Mouse (Mus musculus) stomach, embryonic 16.5 days (tissue): ENCODE results near the gene Cbfa2t2. TPM values are rescaled to one million over a fixed set of nuclear protein-coding genes. Genes with fewer than 3 reads are reported as not detected.

Experiments
- ATAC-seq: fragments of 200-750 bp; cut with Nextera tagmentation; 2 replicates; pipeline ENCODE4 v1.8.0; 2017; ENCODE audit warnings: moderate number of reproducible peaks, moderate TSS enrichment; ENCODE audit not compliant: insufficient read depth, low FRiP score
- H3K27ac ChIP-seq: fragments of 300-500 bp; sonication (generic); 2 replicates; pipeline ENCODE4 v1.5.1; 2014; ENCODE audit warnings: low read length
- H3K27me3 ChIP-seq: fragments of 300-500 bp; sonication (generic); 2 replicates; pipeline ENCODE4 v1.6.1; 2014; ENCODE audit warnings: low read length, control low read depth, mixed read lengths; ENCODE audit not compliant: control insufficient read depth, insufficient read depth
- H3K36me3 ChIP-seq: fragments of 300-500 bp; sonication (generic); 2 replicates; pipeline ENCODE4 v1.6.1; 2014; ENCODE audit warnings: low read length; ENCODE audit not compliant: control insufficient read depth, insufficient read depth
- H3K4me1 ChIP-seq: fragments of 300-500 bp; sonication (generic); 2 replicates; pipeline ENCODE4 v1.6.1; 2014; ENCODE audit warnings: low read length, control low read depth, mixed read lengths; ENCODE audit not compliant: control insufficient read depth, insufficient read depth
- H3K4me2 ChIP-seq: fragments of 300-500 bp; sonication (generic); 2 replicates; pipeline ENCODE4 v1.6.1; 2014; ENCODE audit warnings: low read depth, low read length, mixed read lengths
- H3K4me3 ChIP-seq: fragments of 300-500 bp; sonication (generic); replicated peaks from 2 replicates; pipeline ENCODE4 v1.5.1; 2014; ENCODE audit warnings: mild to moderate bottlenecking, low read length
- H3K9ac ChIP-seq: fragments of 300-500 bp; sonication (generic); 2 replicates; pipeline ENCODE4 v1.6.1; 2014; ENCODE audit warnings: low read length
- H3K9me3 ChIP-seq: fragments of 300-500 bp; sonication (generic); replicated peaks from 2 replicates; pipeline ENCODE4 v1.6.1; 2016; ENCODE audit warnings: low read length, control low read depth; ENCODE audit not compliant: control insufficient read depth
- WGBS: fragments of 180-500 bp; shearing (Covaris S2); extraction: QIAGEN DNeasy Blood & Tissue Kit; methylation state at CpG from one replicate; pipeline ENCODE4 v1.1.7; 2014; 5-methylcytosine and 5-hydroxymethylcytosine counted together
- polyA plus RNA-seq: library from polyadenylated mRNA; unstranded; fragments of >200 nt; fragmentation: Nextera tagmentation; extraction: Ambion mirVana; gene quantifications from 2 replicates; pipeline ENCODE4 v1.2.1, GENCODE M21; 2015

Cbfa2t2 gene
- polyA plus RNA-seq, 1 experiment from 2014 or later, result 32.8 TPM

- Histone ChIP-seq H3K4me2 (peak overlapping the region; percentile 86), H3K4me3 (peak overlapping the region; percentile 76), H3K4me1 (peaks cover 14% of the 10 kb centered on the region), H3K36me3 (no peaks in the 10 kb centered on the region), H3K27me3 (no peaks in the 10 kb centered on the region; the same call in 1 of the 2 replicates), H3K27ac (no peak overlapping the region), H3K9me3 (no peaks in the 10 kb centered on the region), H3K9ac (peak overlapping the region; percentile 80)
- 27% methylated on average over 11 of the region's 11 CpGs for WGBS
- no peak for ATAC-seq
These were observed 29.1 kb upstream of the Cbfa2t2 start for GRCm38 (mm10) chr2:154407063-154407642.

GRCm38 (mm10) chr2:154407643-154408445, 28.4 kb upstream of the Cbfa2t2 start, which contains the start of gene Snta1:
Snta1 (minus strand) TSS chr2:154408099.
- Histone ChIP-seq H3K9me3 (no peaks in the 10 kb centered on the region), H3K36me3 (no peaks in the 10 kb centered on the region), H3K4me2 (peak within 1 kb of the TSS; percentile 86), H3K4me3 (peak within 1 kb of the TSS; percentile 76), H3K4me1 (peaks cover 14% of the 10 kb centered on the region), H3K27me3 (no peaks in the 10 kb centered on the region; the same call in 1 of the 2 replicates), H3K27ac (no peak within 1 kb of the TSS), H3K9ac (peak within 1 kb of the TSS; percentile 80)
- whole genome bisulfite sequencing, result 2% methylated on average over 83 of the region's 84 CpGs
- peak; percentile 83 for ATAC-seq

GRCm38 (mm10) chr2:154410355-154410754, 25.9 kb upstream of the Cbfa2t2 start:
- no peaks in the 10 kb centered on the region; the same call in 1 of the 2 replicates for H3K27me3 ChIP-seq
- H3K4me3 ChIP-seq, result no peak overlapping the region
- H3K4me1 ChIP-seq, result peaks cover 4% of the 10 kb centered on the region
- H3K27ac ChIP-seq, result no peak overlapping the region
- H3K36me3 ChIP-seq, result no peaks in the 10 kb centered on the region
- H3K4me2 ChIP-seq, result no peak overlapping the region
- 46% methylated on average over 2 of the region's 2 CpGs for WGBS
- H3K9me3 ChIP-seq, result no peaks in the 10 kb centered on the region
- H3K9ac ChIP-seq, result no peak overlapping the region
- ATAC-seq, result no peak

- no peak overlapping the region for H3K9ac ChIP-seq
- H3K27ac ChIP-seq, result no peak overlapping the region
- 63% methylated on average over 7 of the region's 7 CpGs for WGBS
- H3K27me3 ChIP-seq, result no peaks in the 10 kb centered on the region; the same call in 1 of the 2 replicates
- H3K4me3 ChIP-seq, result no peak overlapping the region
- no peak for ATAC-seq
- no peaks in the 10 kb centered on the region for H3K9me3 ChIP-seq
- no peak overlapping the region for H3K4me2 ChIP-seq
- no peaks in the 10 kb centered on the region for H3K36me3 ChIP-seq
- peaks cover 4% of the 10 kb centered on the region for H3K4me1 ChIP-seq
These were observed 24.1 kb upstream of the Cbfa2t2 start for GRCm38 (mm10) chr2:154412018-154412666.

- no peak for ATAC-seq
- H3K9me3 ChIP-seq, result no peaks in the 10 kb centered on the region
These were observed 19.2 kb upstream of the Cbfa2t2 start for GRCm38 (mm10) chr2:154417107-154417506.

GRCm38 (mm10) chr2:154418001-154418400, 18.3 kb upstream of the Cbfa2t2 start:
- H3K4me2 ChIP-seq, result no peak overlapping the region
- H3K4me1 ChIP-seq, result no peaks in the 10 kb centered on the region
- ATAC-seq, result no peak
- no peak overlapping the region for H3K9ac ChIP-seq
- no peaks in the 10 kb centered on the region for H3K36me3 ChIP-seq
- WGBS, result 87% methylated on average over 7 of the region's 7 CpGs
- H3K27me3 ChIP-seq, result no peaks in the 10 kb centered on the region
- no peaks in the 10 kb centered on the region for H3K9me3 ChIP-seq
- no peak overlapping the region for H3K27ac ChIP-seq
- H3K4me3 ChIP-seq, result no peak overlapping the region

More at GRCm38 (mm10) chr2:154417107-154417506, 19.2 kb upstream of the Cbfa2t2 start:
- H3K4me1 ChIP-seq, result no peaks in the 10 kb centered on the region
- H3K4me3 ChIP-seq, result no peak overlapping the region
- no peak overlapping the region for H3K27ac ChIP-seq
- H3K4me2 ChIP-seq, result no peak overlapping the region
- 18% methylated on average over 3 of the region's 3 CpGs for WGBS
- H3K36me3 ChIP-seq, result no peaks in the 10 kb centered on the region
- H3K9ac ChIP-seq, result no peak overlapping the region
- H3K27me3 ChIP-seq, result no peaks in the 10 kb centered on the region

GRCm38 (mm10) chr2:154419631-154420515, 16.4 kb upstream of the Cbfa2t2 start:
- WGBS, result 82% methylated on average over 9 of the region's 9 CpGs
- Histone ChIP-seq H3K4me3 (no peak overlapping the region), H3K27ac (no peak overlapping the region), H3K27me3 (no peaks in the 10 kb centered on the region), H3K9ac (no peak overlapping the region), H3K4me2 (no peak overlapping the region), H3K36me3 (no peaks in the 10 kb centered on the region), H3K9me3 (no peaks in the 10 kb centered on the region), H3K4me1 (no peaks in the 10 kb centered on the region)
- ATAC-seq, result no peak

- no peaks in the 10 kb centered on the region for H3K4me1 ChIP-seq
- no peak overlapping the region for H3K4me2 ChIP-seq
- peak; percentile 31; the same call in 1 of the 2 replicates for ATAC-seq
- no peaks in the 10 kb centered on the region; the same call in 1 of the 2 replicates for H3K9me3 ChIP-seq
- H3K36me3 ChIP-seq, result no peaks in the 10 kb centered on the region
- no peak overlapping the region for H3K9ac ChIP-seq
- H3K27me3 ChIP-seq, result no peaks in the 10 kb centered on the region
- no peak overlapping the region for H3K27ac ChIP-seq
- WGBS, result 44% methylated on average over 7 of the region's 7 CpGs
- no peak overlapping the region for H3K4me3 ChIP-seq
These were observed 15.1 kb upstream of the Cbfa2t2 start for GRCm38 (mm10) chr2:154420942-154421731.
